Mouse (Mus musculus) heart, postnatal 0 days (tissue): ENCODE data around the gene Hint2.

Source experiments
- CTCF ChIP-seq: IDR thresholded peaks from 2 replicates; pipeline ENCODE4 v1.5.1; 2016; ENCODE audit warnings: antibody characterized with exemption, control low read depth, low read depth
- EP300 ChIP-seq: IDR thresholded peaks from 2 replicates; pipeline ENCODE4 v1.6.1; 2016; ENCODE audit warnings: antibody characterized with exemption, low read depth

- TF ChIP-seq CTCF: no peak
- no peak for TF ChIP-seq EP300
Measured at GRCm38 (mm10) chr4:43694439-43695248, 38.4 kb upstream of the Hint2 start.
